Mouse (Mus musculus): ENCODE results near the gene Gm5796. TPM values are rescaled to one million over a fixed set of nuclear protein-coding genes. Genes with fewer than 3 reads are reported as not detected.
"Not testable (repeated sequence)": the region's sequence is repeated elsewhere in the genome, so short reads cannot be mapped to it uniquely, and the experiment has no call there.

Gene Gm5796
- polyA plus RNA-seq (2012; rRNA removed): 0.29 and 0.50 TPM in 2 replicates

- DNase-seq (ENCODE audit: extremely low spot score in 1 of 2, low spot score in 1 of 2): not testable (repeated sequence)
These were observed at the start of gene Gm5796 for GRCm38 (mm10) chr14:4023641-4024040. Gene Gm5796 (plus strand): TSS chr14:4023941.

DNA sequence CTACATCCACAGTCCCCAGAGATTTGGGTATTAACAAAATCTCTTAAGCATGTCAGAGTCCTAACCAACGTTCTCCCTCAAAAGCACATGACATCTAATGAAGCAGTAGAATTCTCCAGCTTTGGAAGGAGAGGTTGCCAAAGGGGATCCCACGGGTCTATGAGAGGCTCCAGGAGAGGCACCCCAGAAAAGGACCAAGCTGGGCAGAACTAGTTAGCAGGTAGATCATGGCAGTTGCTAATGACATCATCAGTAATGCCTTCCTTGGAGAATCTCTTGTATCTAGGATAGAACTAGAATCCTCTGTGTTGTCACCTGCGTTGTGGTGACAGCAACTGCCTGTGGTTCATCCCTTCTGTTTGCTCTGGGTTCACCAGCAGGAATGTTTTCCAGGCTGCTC, 25.6 kb upstream of the Gm5796 start, which contains the start of gene Gm3099:
Gm3099 (plus strand) TSS at position 301 of the 400 bp plus-strand sequence.
- not testable (repeated sequence) for DNase-seq (ENCODE audit: extremely low spot score in 1 of 2, low spot score in 1 of 2)

GRCm38 (mm10) chr14:4083820-4084219, 60.1 kb downstream of the Gm5796 start, which contains the start of gene Gm3115:
Gene Gm3115 (plus strand): TSS chr14:4084120.
- DNase-seq (ENCODE audit: extremely low spot score in 1 of 2, low spot score in 1 of 2): not testable (repeated sequence)

Other genes starting within 250 kb of the Gm5796 start
- gene Gm3002, start 213.9 kb upstream of the Gm5796 start, polyA plus RNA-seq (2012; rRNA removed): 1.4 TPM in 2 replicates
- not detected in 2 replicates for gene Gm3033, start 177.7 kb upstream of the Gm5796 start, polyA plus RNA-seq (2012; rRNA removed)
- 0.29 and 0.30 TPM in 2 replicates for gene Gm2916, start 139.8 kb upstream of the Gm5796 start, polyA plus RNA-seq (2012; rRNA removed)
- not detected in 2 replicates for gene Gm3029, start 92.2 kb upstream of the Gm5796 start, polyA plus RNA-seq (2012; rRNA removed)
- gene Gm3095, start 60.4 kb upstream of the Gm5796 start, polyA plus RNA-seq (2012; rRNA removed): 0.18 and 0.44 TPM in 2 replicates
- not detected in 2 replicates for gene Gm3099, start 25.5 kb upstream of the Gm5796 start, polyA plus RNA-seq (2012; rRNA removed)
- gene Gm3115, start 60.2 kb downstream of the Gm5796 start, polyA plus RNA-seq (2012; rRNA removed): not detected in 2 replicates
- 0.71 and 0.86 TPM in 2 replicates for gene Gm8108, start 86.6 kb downstream of the Gm5796 start, polyA plus RNA-seq (2012; rRNA removed)
- not detected in 2 replicates for gene Gm3127, start 141.1 kb downstream of the Gm5796 start, polyA plus RNA-seq (2012; rRNA removed)
- 0.86 and 1.0 TPM in 2 replicates for gene Gm2974, start 158.6 kb downstream of the Gm5796 start, polyA plus RNA-seq (2012; rRNA removed)
- not detected in 2 replicates for gene Gm3138, start 225.7 kb downstream of the Gm5796 start, polyA plus RNA-seq (2012; rRNA removed)